Mouse (Mus musculus) layer of hippocampus, postnatal 25 days (tissue): Measurements from ENCODE around the gene Sned1. TPM values are rescaled to one million over a fixed set of nuclear protein-coding genes. Genes with fewer than 3 reads are reported as not detected.
A peak's percentile ranks its signal among the peaks of the same experiment; 100 is the strongest.
"Not testable (repeated sequence)": the region's sequence is repeated elsewhere in the genome, so short reads cannot be mapped to it uniquely, and the experiment has no call there.

Experiments used
- DNase-seq, 2 experiments: peaks; one replicate each; pipeline ENCODE4 v3.0.0; 2022; ENCODE audit warnings: mixed read lengths in 2 of 2, low spot score in 1 of 2; ENCODE audit errors: extremely low spot score in 1 of 2
- microRNA-seq, 2 experiments: library from miRNA; unstranded; fragments of <30 nt; microRNA quantifications; one replicate each; pipeline ENCODE4 v1.2.0; 2021
- total RNA-seq, 2 experiments: library from RNA; stranded (reverse); gene quantifications; 2 replicates each; pipeline ENCODE4 v1.2.3; 2021

Gene Sned1
- total RNA-seq, 2 experiments from 2014 or later, result 3.8 to 8.1 TPM

- DNase-seq, result not testable (repeated sequence)
Measured at GRCm38 (mm10) chr1:93294491-93294890, 58.9 kb downstream of the Sned1 start.

GRCm38 (mm10) chr1:93299791-93300190 is 64.2 kb downstream of the Sned1 start:
- no peak for DNase-seq

GRCm38 (mm10) chr1:93300578-93300977 is 64.9 kb downstream of the Sned1 start:
- no peak for DNase-seq

GRCm38 (mm10) chr1:93305581-93306337 is 70.1 kb downstream of the Sned1 start, which contains the start of gene Mterf4:
Mterf4 (minus strand) TSS chr1:93305915.
- peak; percentile 62 to 72 for DNase-seq

GRCm38 (mm10) chr1:93323973-93324372 is 88.3 kb downstream of the Sned1 start:
- DNase-seq, result no peak

- DNase-seq, result no peak
Measured at GRCm38 (mm10) chr1:93326446-93326845, 90.8 kb downstream of the Sned1 start.

GRCm38 (mm10) chr1:93334621-93335020 is 99.0 kb downstream of the Sned1 start:
- DNase-seq, result no peak

- peak; percentile 84 to 86 for DNase-seq
Measured at GRCm38 (mm10) chr1:93342648-93343503, 107.2 kb downstream of the Sned1 start, which contains the start of the genes Ppp1r7 and Pask. Ppp1r7 (plus strand) TSS chr1:93342854. Pask (minus strand) TSS chr1:93343482.

GRCm38 (mm10) chr1:93343504-93344047 is 107.9 kb downstream of the Sned1 start:
- DNase-seq, result peak; percentile 80 to 82

- DNase-seq, result no peak
Measured at GRCm38 (mm10) chr1:93347176-93347575, 111.5 kb downstream of the Sned1 start.

- no peak for DNase-seq
Measured at GRCm38 (mm10) chr1:93349701-93350100, 114.1 kb downstream of the Sned1 start.

Small RNA genes within 50 kb of the gene (microRNA-seq; reads per million reads assigned to microRNA genes)
- gene Mir6901 (0 to 0.18 reads per million in 2 experiments), gene Mir6902 (0 to 0.18 reads per million in 2 experiments)

Other genes with a start within 250 kb of the Sned1 start
- gene Aqp12, start 229.5 kb upstream of the Sned1 start, total RNA-seq, result not detected
- gene Kif1a, start 133.9 kb upstream of the Sned1 start, total RNA-seq, result 100 to 1,000 TPM; 592 to 639 TPM
- gene Agxt, start 100.6 kb upstream of the Sned1 start, total RNA-seq, result not detected
- not detected for gene 2310007B03Rik, start 74.9 kb upstream of the Sned1 start, total RNA-seq
- gene Crocc2, start 67.1 kb upstream of the Sned1 start, total RNA-seq, result under 1 TPM; 0.17 to 0.35 TPM
- 10 to 100 TPM; 22.6 to 23.1 TPM for gene Mterf4, start 70.1 kb downstream of the Sned1 start, total RNA-seq
- gene Ppp1r7, start 107.0 kb downstream of the Sned1 start, total RNA-seq, result 10 to 100 TPM; 68.2 to 75.4 TPM
- gene Pask, start 107.6 kb downstream of the Sned1 start, total RNA-seq, result 1 to 10 TPM; 2.8 to 3.0 TPM
- gene Ano7, start 138.1 kb downstream of the Sned1 start, total RNA-seq, result under 1 TPM in 1 of 2 experiments, not detected in 1; 0.09 TPM
- gene Hdlbp, start 243.0 kb downstream of the Sned1 start, total RNA-seq, result 100 to 1,000 TPM; 151 to 158 TPM